Mouse (Mus musculus) liver, adult 2 months (tissue): ENCODE results near the gene Chit1.

ENCODE experiments used
- CTCF ChIP-seq: fragments of 200-500 bp; IDR thresholded peaks from 2 replicates; pipeline ENCODE4 v1.5.1; 2011; ENCODE audit warnings: low read depth, low read length, control low read depth
- POLR2A ChIP-seq: fragments of 200-500 bp; IDR thresholded peaks from 2 replicates; pipeline ENCODE4 v1.6.1; 2011; ENCODE audit warnings: low read length, control low read depth; ENCODE audit not compliant: insufficient read depth; ENCODE audit errors: extremely low read depth

GRCm38 (mm10) chr1:134076789-134077188 lies 34.3 kb upstream of the Chit1 start:
- no peak for TF ChIP-seq POLR2A
- no peak for TF ChIP-seq CTCF
